Mouse (Mus musculus) telencephalon, adult 2 months (tissue): ENCODE results near the gene Vmn1r49.
"Not testable (repeated sequence)": the region's sequence is repeated elsewhere in the genome, so short reads cannot be mapped to it uniquely, and the experiment has no call there.

Experiments
- DNase-seq: peaks from one replicate; pipeline ENCODE4 v3.0.0-alpha.2; 2011; ENCODE audit warnings: low read depth, low spot score

Vmn1r49 gene

DNA sequence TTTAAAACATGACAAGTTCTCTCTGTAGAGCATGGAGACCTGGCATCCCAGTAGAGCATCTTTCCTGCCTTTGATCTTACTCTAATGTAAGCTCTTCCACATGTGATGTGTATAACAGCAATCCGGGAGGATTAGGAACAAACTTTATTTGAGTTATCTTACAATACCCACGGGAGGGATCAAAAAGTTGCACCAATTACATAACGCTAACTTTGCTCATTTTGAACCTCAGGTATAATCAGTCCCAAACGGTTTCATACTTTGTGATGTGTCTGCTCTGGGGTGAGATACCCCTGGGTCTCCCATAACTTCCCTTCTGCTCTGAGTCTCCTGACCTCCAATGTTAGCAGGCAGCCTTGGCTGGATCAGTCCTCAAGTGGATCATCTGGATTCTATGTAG is at the start of gene Vmn1r49:
Vmn1r49 (minus strand) TSS at position 101 of the 400 bp plus-strand sequence.
- no peak for DNase-seq

DNA sequence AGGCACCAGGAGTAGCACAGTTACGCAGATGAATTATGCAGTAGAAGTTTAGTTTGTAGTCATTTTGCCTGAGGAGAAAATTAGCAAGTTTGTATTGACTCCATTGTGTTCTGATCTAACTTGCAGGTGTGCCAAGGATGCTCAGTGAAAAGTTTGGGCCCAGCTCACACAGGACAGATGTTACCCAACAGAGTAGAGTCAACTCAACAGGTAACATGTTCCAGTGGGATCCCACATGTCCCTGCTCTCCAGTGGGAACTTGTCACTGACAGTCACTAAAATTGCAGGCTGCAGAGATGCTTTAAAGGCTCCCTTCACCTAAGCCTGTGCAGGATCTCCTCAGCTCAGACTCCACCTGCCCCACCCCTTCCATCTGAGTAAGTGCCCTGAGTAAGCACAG is 44.0 kb upstream of the Vmn1r49 start, which contains the start of gene Vmn1r51:
Vmn1r51 (plus strand) TSS at position 301 of the 400 bp plus-strand sequence.
- not testable (repeated sequence) for DNase-seq

DNA sequence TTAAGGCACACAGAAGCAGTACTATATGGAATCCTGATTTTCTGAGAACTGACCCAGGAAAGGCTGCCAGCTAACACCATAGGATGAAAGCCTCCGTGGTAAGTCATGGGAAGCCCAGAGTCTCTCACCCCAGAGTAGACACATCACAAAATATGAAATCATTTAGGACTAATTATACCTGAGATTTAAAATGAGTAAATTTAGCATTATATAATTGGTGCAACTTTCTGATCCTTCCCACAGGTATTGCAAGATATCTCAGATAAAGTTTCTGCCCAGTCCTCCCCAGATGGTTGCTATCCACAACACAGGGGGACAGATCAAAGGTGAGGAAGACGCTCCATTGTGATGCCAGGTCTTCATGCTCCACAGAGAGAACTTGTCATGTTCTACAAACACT is 22.8 kb upstream of the Vmn1r49 start, which contains the start of gene Vmn1r50:
Vmn1r50 (plus strand) TSS at position 301 of the 400 bp plus-strand sequence.
- DNase-seq, result no peak

DNA sequence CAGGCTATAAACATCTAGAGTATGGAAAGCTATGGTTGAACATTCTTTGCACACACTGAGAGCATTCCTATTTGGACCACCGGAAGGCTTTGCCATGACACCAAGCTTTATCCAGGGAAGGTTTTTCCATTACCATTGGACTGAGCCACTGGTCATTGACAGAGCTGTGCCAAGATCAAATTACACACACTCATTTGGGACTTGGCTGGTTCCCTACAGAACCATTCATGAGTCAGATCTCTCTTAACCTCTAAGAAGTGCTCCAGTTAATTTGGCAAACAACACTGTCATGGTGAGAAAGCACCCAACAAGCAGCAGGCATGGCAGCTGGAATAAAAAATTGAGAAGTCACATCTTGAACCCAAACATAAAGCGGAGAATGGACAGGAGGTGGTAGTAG is 22.3 kb upstream of the Vmn1r49 start:
- DNase-seq, result no peak

DNA sequence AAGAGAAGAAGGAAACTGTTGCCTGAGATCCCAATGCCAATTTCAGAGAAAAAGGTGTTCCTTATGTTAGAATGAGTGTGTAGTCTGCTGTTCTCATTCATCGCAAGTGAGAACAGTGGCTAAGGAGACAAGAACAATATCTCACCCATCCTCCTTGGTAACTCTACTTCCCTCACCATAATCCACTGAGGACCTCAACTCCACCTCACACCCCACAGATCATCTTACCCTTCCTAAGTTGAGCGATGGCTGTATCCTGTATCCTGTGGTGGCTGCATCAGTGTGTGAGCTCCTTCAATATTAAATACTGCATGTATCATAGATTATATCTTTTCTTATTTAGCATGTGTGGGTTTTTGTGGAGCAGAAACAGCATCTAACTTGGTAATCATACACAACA is 41.6 kb downstream of the Vmn1r49 start, which contains the start of gene Vmn1r48:
Vmn1r48 (minus strand) TSS at position 101 of the 400 bp plus-strand sequence.
- DNase-seq, result not testable (repeated sequence)
